Mouse (Mus musculus): ENCODE measurements around the gene Atp6v0d1.

Gene Atp6v0d1

DNA sequence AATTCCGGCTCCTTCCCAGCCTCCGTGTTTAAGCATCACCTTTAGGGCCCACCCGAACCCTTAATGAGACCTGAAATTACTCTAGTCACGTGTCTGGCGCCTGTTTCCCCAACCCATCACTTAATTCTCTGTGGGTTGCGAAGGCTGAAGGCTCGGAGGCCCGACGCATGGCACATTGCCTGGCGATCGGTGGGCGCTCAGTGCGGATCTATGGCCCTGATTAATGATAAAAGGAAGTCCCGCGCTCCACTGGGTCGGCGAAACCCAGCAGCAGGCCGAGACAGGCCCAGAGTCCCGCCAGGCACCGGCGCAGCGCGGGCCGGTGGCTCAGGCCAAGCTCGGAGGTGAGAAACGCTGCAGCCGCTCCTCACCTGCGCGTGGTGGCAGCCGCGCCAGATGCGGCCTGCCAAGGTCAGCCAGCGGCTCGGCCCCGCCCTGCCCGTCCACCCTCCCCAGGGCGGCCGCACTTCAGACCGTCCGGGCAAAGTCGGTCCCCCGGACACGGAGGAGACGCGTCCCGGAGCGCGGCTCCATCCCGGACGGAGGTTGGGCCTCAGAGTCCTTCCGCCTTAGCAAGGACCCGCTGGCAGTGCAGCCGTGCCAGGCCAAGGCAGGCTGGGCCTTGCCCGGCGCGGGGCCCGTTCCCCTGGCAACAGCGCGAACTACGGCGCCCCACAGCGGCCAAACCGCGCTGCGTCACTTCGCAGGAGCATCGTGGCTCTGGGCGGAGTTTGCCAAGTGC, 69.2 kb downstream of the Atp6v0d1 start, which contains the start of gene Zdhhc1:
Zdhhc1 (minus strand) TSS at position 464 of the 742 bp plus-strand sequence.
- DNase-seq, result peak; percentile 95 to 96

GRCm38 (mm10) chr8:105495350-105496302, 70.2 kb downstream of the Atp6v0d1 start:
- DNase-seq, result peak in 1 of 2 experiments; percentile 22

GRCm38 (mm10) chr8:105494566-105494965, 71.3 kb downstream of the Atp6v0d1 start:
- DNase-seq, result no peak

DNA sequence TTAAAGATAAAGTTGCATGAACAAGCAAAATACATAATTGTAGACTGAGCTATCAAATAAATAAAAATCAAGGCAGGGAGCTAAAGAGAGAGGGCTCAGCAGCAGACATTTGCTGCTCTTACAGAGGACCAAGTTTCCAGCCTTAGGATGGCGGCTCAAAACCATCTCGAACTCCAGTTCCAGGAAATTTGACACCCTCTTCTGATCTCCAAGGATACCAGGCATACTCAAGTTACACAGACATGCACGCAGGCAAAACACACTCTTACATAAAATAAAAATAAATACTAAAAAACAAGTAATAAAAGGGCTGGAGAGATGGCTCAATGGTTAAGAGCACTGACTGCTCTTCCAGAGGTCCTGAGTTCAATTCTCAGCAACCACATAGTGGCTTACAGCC, 72.4 kb downstream of the Atp6v0d1 start:
- DNase-seq, result no peak

- DNase-seq, result no peak
These were observed 76.6 kb downstream of the Atp6v0d1 start for GRCm38 (mm10) chr8:105489281-105489680.

GRCm38 (mm10) chr8:105488082-105488481, 77.8 kb downstream of the Atp6v0d1 start:
- DNase-seq, result no peak

- peak; percentile 68 to 78 for DNase-seq
These were observed 81.5 kb downstream of the Atp6v0d1 start for GRCm38 (mm10) chr8:105484392-105484791.

- DNase-seq, result no peak
These were observed 81.8 kb downstream of the Atp6v0d1 start for GRCm38 (mm10) chr8:105484030-105484368.

DNA sequence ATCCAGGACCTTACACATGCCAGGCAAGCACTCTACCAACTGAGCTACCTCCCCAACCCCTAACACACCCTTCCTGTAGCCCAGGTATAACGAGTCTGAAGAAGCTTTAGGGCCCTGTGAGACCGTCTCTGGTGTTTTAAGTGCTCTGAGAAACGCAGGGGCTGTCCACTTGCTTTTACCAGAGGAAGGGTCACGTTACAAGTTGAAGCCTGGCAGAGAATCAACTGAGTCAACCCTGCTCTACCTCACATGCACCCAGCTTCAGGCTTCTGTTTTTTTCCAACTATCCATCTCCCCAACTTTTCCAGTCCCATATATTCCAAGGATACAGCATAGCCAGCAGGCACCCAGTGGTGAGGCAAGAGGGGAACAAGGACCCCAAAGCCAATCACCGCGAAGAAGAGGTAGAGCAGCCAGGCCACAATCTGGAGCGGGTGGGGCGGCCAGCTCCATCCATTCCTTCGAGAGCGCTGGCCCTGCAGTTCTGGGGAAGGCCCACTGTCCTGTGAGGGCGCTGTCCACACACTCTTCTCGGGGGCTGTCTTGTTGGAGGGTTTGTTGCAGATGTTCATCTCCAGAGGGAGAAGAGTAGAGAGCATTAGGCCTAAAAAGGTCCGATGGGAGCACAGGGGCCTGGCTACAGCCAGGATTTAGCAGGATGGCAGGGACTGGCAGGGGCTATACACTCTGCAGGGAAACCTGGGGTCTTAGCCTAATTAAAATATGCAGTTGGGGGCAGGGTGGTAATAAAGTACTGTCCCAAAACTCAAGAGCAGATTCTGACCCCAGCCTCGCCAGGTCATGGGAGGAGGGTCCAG, 82.4 kb downstream of the Atp6v0d1 start:
- DNase-seq, result peak; percentile 62 to 82

DNA sequence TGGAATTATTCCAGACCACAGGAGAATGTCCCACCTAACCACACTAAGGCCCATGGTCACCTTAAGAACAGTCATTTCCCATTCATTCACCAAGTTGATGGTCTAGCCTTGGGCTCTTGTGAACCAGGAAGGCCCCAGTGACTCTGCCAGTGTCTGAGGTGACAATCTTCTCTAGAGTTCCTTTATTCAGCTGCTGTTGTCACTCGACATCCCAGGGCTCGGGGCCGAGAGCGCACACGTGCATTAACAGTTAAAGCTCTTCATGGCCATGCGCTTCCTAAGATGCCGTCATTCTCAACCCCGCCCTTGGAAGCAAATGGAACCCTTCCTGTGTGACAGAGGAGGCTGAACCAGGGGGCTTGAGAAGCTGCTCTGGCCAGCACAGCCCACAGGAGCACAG, 83.7 kb downstream of the Atp6v0d1 start:
- no peak for DNase-seq

GRCm38 (mm10) chr8:105481453-105481852, 84.4 kb downstream of the Atp6v0d1 start:
- peak in 1 of 2 experiments; percentile 76 for DNase-seq

- DNase-seq, result no peak
These were observed 84.8 kb downstream of the Atp6v0d1 start for GRCm38 (mm10) chr8:105481013-105481412.

GRCm38 (mm10) chr8:105477792-105478191, 88.1 kb downstream of the Atp6v0d1 start:
- no peak for DNase-seq

- DNase-seq, result peak; percentile 85 to 88
These were observed 89.0 kb downstream of the Atp6v0d1 start for GRCm38 (mm10) chr8:105476628-105477413.

GRCm38 (mm10) chr8:105476161-105476560, 89.7 kb downstream of the Atp6v0d1 start:
- no peak for DNase-seq

DNA sequence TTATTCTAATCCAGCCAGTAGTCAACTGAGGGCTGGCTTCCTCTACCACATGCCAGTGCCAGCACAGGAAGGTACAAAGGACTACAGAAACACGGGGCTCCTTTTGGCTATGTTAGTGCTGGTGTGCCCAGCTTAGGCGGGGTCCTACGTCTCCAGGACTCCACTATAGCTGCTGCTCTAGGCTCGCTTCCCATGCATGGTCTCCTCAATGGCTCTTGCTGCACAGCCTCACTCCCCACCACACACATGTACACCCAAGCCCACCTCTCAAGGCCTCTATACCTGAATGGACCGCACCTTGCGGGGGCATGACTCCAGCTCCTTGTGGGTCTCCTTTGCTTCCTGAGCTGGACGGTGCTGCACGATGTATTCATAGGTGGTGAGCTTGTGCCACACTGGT, 90.1 kb downstream of the Atp6v0d1 start:
- no peak for DNase-seq

GRCm38 (mm10) chr8:105475254-105475653, 90.6 kb downstream of the Atp6v0d1 start:
- no peak for DNase-seq

- DNase-seq, result no peak
These were observed 91.2 kb downstream of the Atp6v0d1 start for GRCm38 (mm10) chr8:105474680-105475079.
